Mouse (Mus musculus) limb, embryonic 10.5 days (tissue): ENCODE data around the gene Vmn2r14. TPM values are rescaled to one million over a fixed set of nuclear protein-coding genes. Genes with fewer than 3 reads are reported as not detected.
"Not testable (repeated sequence)": the region's sequence is repeated elsewhere in the genome, so short reads cannot be mapped to it uniquely, and the experiment has no call there.

Source experiments
- DNase-seq: peaks from one replicate; pipeline ENCODE4 v3.0.0-alpha.2; 2017; ENCODE audit warnings: low spot score
- H3K27ac ChIP-seq: fragments of 300-500 bp; sonication (generic); 2 replicates; pipeline ENCODE4 v1.5.1; 2016; ENCODE audit warnings: mild to moderate bottlenecking
- H3K27me3 ChIP-seq: fragments of 300-500 bp; sonication (generic); 2 replicates; pipeline ENCODE4 v1.6.1; 2016; ENCODE audit warnings: low read depth, mild to moderate bottlenecking; ENCODE audit not compliant: poor library complexity, severe bottlenecking
- H3K36me3 ChIP-seq: fragments of 300-500 bp; sonication (generic); 2 replicates; pipeline ENCODE4 v1.6.1; 2016; ENCODE audit warnings: mild to moderate bottlenecking, moderate library complexity
- H3K4me1 ChIP-seq: fragments of 300-500 bp; sonication (generic); 2 replicates; pipeline ENCODE4 v1.6.1; 2016
- H3K4me3 ChIP-seq: fragments of 300-500 bp; sonication (generic); 2 replicates; pipeline ENCODE4 v1.5.1; 2016; ENCODE audit warnings: mild to moderate bottlenecking, moderate library complexity
- H3K9me3 ChIP-seq: fragments of 300-500 bp; sonication (generic); replicated peaks from 2 replicates; pipeline ENCODE4 v1.6.1; 2016; ENCODE audit warnings: mild to moderate bottlenecking
- WGBS: fragments of 180-500 bp; shearing (Covaris S2); methylation state at CpG from one replicate; pipeline ENCODE4 v1.1.7; 2016; 5-methylcytosine and 5-hydroxymethylcytosine counted together
- polyA plus RNA-seq: library from polyadenylated mRNA; unstranded; fragments of >200 nt; fragmentation: Nextera tagmentation; extraction: Ambion mirVana; gene quantifications from 2 replicates; pipeline ENCODE4 v1.2.1, GENCODE M21; 2016

The Vmn2r14 gene
- polyA plus RNA-seq, result not detected in 2 replicates

DNA sequence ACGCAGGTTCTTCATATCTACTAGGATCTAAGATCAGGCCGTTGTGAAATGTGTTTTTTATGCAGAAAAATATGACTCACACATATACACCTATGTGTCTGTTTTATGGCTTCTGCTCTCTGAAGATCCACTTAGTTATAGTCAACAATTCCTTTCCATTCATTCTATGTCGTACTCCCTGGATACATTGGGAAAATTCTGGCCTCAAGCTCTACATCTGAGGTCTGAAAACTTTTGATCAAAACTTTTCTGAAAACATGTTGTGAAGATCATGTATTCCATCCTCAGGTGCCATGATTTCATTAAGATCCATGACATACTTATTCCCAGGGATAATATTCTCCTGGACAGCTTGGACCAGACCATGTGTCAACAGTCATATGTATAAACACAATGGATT is at the start of gene Vmn2r14:
Vmn2r14 (minus strand) TSS at position 101 of the 400 bp plus-strand sequence.
- Histone ChIP-seq H3K4me3 (no peak within 1 kb of the TSS), H3K9me3 (no peaks in the 10 kb centered on the region), H3K36me3 (no peaks in the 10 kb centered on the region), H3K27ac (no peak within 1 kb of the TSS), H3K27me3 (no peaks in the 10 kb centered on the region), H3K4me1 (no peaks in the 10 kb centered on the region)
- 75% methylated on average over 3 of the region's 3 CpGs for WGBS
- DNase-seq, result no peak

GRCm38 (mm10) chr5:109192099-109192498 is 32.4 kb downstream of the Vmn2r14 start, which contains the start of gene Vmn2r13:
Gene Vmn2r13, minus strand, starts transcription at chr5:109192199.
- not testable (repeated sequence) for H3K27me3 ChIP-seq, H3K36me3 ChIP-seq, H3K9me3 ChIP-seq, H3K27ac ChIP-seq, H3K4me3 ChIP-seq, DNase-seq, H3K4me1 ChIP-seq
- 56% methylated on average over 2 of the region's 2 CpGs for WGBS

DNA sequence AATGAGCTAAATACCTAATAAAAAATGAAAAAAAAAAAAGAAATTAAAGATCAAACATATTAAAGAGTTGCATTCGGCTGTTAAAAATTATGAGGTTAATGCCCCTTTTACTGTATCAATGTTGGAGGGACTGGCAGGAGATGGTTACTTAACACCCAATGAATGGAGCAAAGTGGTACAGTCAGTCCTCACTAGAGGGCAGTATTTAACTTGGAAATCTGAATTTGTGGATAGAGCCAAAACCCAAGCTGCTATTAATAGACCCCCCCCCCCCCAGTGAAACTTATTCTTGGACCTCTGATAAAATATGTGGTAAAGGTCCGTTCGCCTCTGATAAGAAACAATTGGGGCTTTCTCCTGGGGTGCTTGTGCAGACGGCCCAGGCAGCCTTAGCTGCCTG is 57.7 kb downstream of the Vmn2r14 start:
- DNase-seq, H3K4me3 ChIP-seq, H3K4me1 ChIP-seq, H3K27me3 ChIP-seq, H3K27ac ChIP-seq, H3K9me3 ChIP-seq, H3K36me3 ChIP-seq: not testable (repeated sequence)
- 93% methylated on average over 4 of the region's 4 CpGs for WGBS

Other genes with a start within 250 kb of the Vmn2r14 start
- not detected in 2 replicates for gene Vmn2r10, start 218.2 kb downstream of the Vmn2r14 start, polyA plus RNA-seq
- not detected in 2 replicates for gene Vmn2r11, start 165.1 kb downstream of the Vmn2r14 start, polyA plus RNA-seq
- gene Vmn2r12, start 126.8 kb downstream of the Vmn2r14 start, polyA plus RNA-seq, result not detected in 2 replicates
- not detected in 2 replicates for gene Vmn2r13, start 32.5 kb downstream of the Vmn2r14 start, polyA plus RNA-seq
- gene Vmn2r15, start 72.9 kb upstream of the Vmn2r14 start, polyA plus RNA-seq, result not detected in 2 replicates
- gene Vmn2r16, start 105.5 kb upstream of the Vmn2r14 start, polyA plus RNA-seq, result not detected in 2 replicates
- not detected in 2 replicates for gene Vmn2r17, start 195.0 kb upstream of the Vmn2r14 start, polyA plus RNA-seq